Mouse (Mus musculus): ENCODE data around the gene Fam209. TPM values are rescaled to one million over a fixed set of nuclear protein-coding genes. Genes with fewer than 3 reads are reported as not detected.

Gene Fam209
- polyA plus RNA-seq, 1 experiment from 2014 or later = not detected

DNA sequence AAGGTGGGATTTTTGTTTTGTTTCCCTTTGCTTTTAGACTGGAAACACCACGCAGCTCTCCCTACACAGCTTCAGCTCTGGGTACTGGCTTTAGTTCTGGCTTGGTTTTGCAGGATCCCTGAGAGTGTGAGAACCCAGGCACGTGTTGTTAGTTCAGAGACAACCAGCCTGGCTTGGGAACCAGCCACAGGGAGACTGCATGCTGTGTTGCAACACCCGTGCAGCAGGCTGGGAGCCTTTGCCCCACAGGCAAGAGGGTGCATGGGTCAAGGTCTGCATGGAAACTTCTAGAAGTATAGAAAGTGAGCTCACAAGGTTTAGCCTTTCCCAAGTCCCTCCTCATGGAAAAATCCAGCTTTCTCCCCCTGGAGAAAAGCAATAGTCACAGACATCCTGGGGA, 38.6 kb downstream of the Fam209 start:
- H3K9ac ChIP-seq = no peak overlapping the region
- no peaks in the 10 kb centered on the region for H3K9me3 ChIP-seq
- H3K27ac ChIP-seq (replicated peaks) = no peak overlapping the region
- H3K27me3 ChIP-seq = no peaks in the 10 kb centered on the region
- no peak overlapping the region for H3K4me2 ChIP-seq
- ATAC-seq (ENCODE audit: low FRiP score, low read depth) = no peak
- H3K36me3 ChIP-seq = no peaks in the 10 kb centered on the region
- H3K4me3 ChIP-seq = no peak overlapping the region
- H3K4me1 ChIP-seq (replicated peaks) = no peaks in the 10 kb centered on the region
- 59% methylated on average over 3 of the region's 3 CpGs for WGBS

DNA sequence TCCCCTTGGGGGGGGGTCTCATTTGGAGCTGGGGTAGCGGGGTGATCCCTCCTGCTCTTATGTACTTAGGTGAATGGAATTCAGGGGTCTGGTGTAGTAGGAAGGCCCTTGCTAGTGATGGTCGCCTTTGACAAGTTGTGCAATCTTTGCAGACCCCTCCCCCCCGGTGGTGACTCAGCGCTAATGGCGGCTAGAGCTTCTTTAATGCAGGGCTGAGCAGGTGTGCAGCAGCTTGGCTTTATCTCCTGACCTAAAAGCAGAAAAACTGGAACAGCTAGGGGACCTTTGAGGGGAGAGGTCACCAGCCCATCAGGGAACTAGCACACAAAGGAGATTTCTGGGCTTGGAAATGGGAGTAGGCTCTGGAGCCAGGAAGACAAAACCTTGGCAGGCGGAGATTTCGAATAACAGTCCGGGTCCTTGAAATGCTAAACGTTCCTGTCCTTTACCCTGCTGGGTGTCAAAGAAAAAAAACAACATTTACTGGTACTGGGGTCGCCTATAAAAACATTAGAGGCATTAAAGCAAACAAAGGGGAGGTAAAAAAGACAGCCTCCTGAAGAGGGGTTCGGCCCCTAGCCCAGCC, 44.2 kb downstream of the Fam209 start:
- ATAC-seq (ENCODE audit: low FRiP score, low read depth) = no peak
- 24% methylated on average over 11 of the region's 11 CpGs for WGBS

GRCm38 (mm10) chr2:172520616-172521371, 48.5 kb downstream of the Fam209 start:
- Histone ChIP-seq H3K4me1 (replicated peaks) (no peaks in the 10 kb centered on the region), H3K9me3 (no peaks in the 10 kb centered on the region), H3K27me3 (peaks cover 2% of the 10 kb centered on the region; the same call in 1 of the 2 replicates), H3K27ac (replicated peaks) (no peak overlapping the region), H3K4me3 (no peak overlapping the region), H3K36me3 (no peaks in the 10 kb centered on the region), H3K4me2 (no peak overlapping the region), H3K9ac (no peak overlapping the region)
- ATAC-seq (ENCODE audit: low FRiP score, low read depth) = no peak
- 91% methylated on average over 9 of the region's 9 CpGs for WGBS

More for the DNA sequence above, 44.2 kb downstream of the Fam209 start:
- Histone ChIP-seq H3K4me1 (replicated peaks) (no peaks in the 10 kb centered on the region), H3K27me3 (peaks cover 2% of the 10 kb centered on the region; the same call in 1 of the 2 replicates), H3K9ac (no peak overlapping the region), H3K4me3 (no peak overlapping the region), H3K9me3 (no peaks in the 10 kb centered on the region), H3K4me2 (no peak overlapping the region), H3K27ac (replicated peaks) (no peak overlapping the region), H3K36me3 (no peaks in the 10 kb centered on the region)

DNA sequence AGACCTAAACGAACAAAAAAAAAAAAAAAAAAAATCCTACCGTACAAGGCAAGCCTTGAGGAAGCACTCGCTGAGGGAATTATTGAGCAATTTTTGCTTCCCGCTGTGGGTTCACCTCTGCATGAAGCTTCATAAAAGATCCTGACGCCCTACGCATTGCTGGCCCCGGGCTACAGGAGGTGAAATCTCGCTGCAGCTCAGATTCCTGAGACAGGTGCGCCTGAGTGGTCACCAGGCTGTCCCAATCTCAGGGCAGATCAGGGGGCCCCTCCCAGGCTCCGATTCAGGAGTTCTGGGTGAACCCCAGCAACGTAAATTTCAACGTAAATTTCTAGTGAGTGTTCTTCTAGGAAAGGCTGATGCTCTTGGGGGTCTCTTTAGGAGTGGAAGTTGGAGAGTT, 50.2 kb downstream of the Fam209 start:
- H3K4me3 ChIP-seq = no peak overlapping the region
- WGBS = 91% methylated on average over 11 of the region's 12 CpGs
- H3K9ac ChIP-seq = no peak overlapping the region
- no peak overlapping the region for H3K4me2 ChIP-seq
- peaks cover 2% of the 10 kb centered on the region; the same call in 1 of the 2 replicates for H3K27me3 ChIP-seq
- no peak overlapping the region for H3K27ac ChIP-seq (replicated peaks)
- H3K36me3 ChIP-seq = no peaks in the 10 kb centered on the region
- H3K4me1 ChIP-seq (replicated peaks) = no peaks in the 10 kb centered on the region
- ATAC-seq (ENCODE audit: low FRiP score, low read depth) = no peak
- no peaks in the 10 kb centered on the region for H3K9me3 ChIP-seq

Other genes starting within 250 kb of the Fam209 start
- 0.08 and 0.21 TPM in 2 replicates for gene Mc3r, start 224.0 kb upstream of the Fam209 start, polyA plus RNA-seq (2015; fragmentation: Nextera tagmentation; extraction: Ambion mirVana)
- gene Fam210b, start 127.0 kb upstream of the Fam209 start, polyA plus RNA-seq (2015; fragmentation: Nextera tagmentation; extraction: Ambion mirVana) = 17.8 and 19.2 TPM in 2 replicates
- gene Aurka, start 102.0 kb upstream of the Fam209 start, polyA plus RNA-seq (2015; fragmentation: Nextera tagmentation; extraction: Ambion mirVana) = 21.4 and 24.5 TPM in 2 replicates
- 22.4 and 25.1 TPM in 2 replicates for gene Cstf1, start 101.8 kb upstream of the Fam209 start, polyA plus RNA-seq (2015; fragmentation: Nextera tagmentation; extraction: Ambion mirVana)
- gene Cass4, start 78.7 kb upstream of the Fam209 start, polyA plus RNA-seq (2015; fragmentation: Nextera tagmentation; extraction: Ambion mirVana) = 0.13 and 0.20 TPM in 2 replicates
- 88.8 and 93.1 TPM in 2 replicates for gene Rtf2, start 32.0 kb upstream of the Fam209 start, polyA plus RNA-seq (2015; fragmentation: Nextera tagmentation; extraction: Ambion mirVana)
- gene Gcnt7, start 13.9 kb upstream of the Fam209 start, polyA plus RNA-seq (2015; fragmentation: Nextera tagmentation; extraction: Ambion mirVana) = 1.6 and 1.8 TPM in 2 replicates
- 0.28 and 0.78 TPM in 2 replicates for gene Tfap2c, start 77.1 kb downstream of the Fam209 start, polyA plus RNA-seq (2015; fragmentation: Nextera tagmentation; extraction: Ambion mirVana)

All from hindbrain, embryonic 15.5 days (tissue).